Mouse (Mus musculus) heart, adult 2 months (tissue): ENCODE measurements around the gene Pomt1. TPM values are rescaled to one million over a fixed set of nuclear protein-coding genes. Genes with fewer than 3 reads are reported as not detected.
A peak's percentile ranks its signal among the peaks of the same experiment; 100 is the strongest.

Experiments
- DNase-seq, 2 experiments: peaks; one replicate each; pipeline ENCODE4 v3.0.0; 2021
- H3K27ac ChIP-seq: fragments of 200-600 bp; 2 replicates; pipeline ENCODE4 v1.8.1; 2022
- H3K27me3 ChIP-seq: fragments of 200-500 bp; 2 replicates; pipeline ENCODE4 v1.6.1; 2012; ENCODE audit warnings: mild to moderate bottlenecking, low read length, inconsistent platforms, mixed read lengths; ENCODE audit not compliant: control insufficient read depth, insufficient read depth
- H3K36me3 ChIP-seq: fragments of 200-500 bp; 2 replicates; pipeline ENCODE4 v1.6.1; 2012; ENCODE audit warnings: low read length, inconsistent platforms; ENCODE audit not compliant: control insufficient read depth, insufficient read depth
- H3K4me1 ChIP-seq: fragments of 200-500 bp; 2 replicates; pipeline ENCODE4 v1.6.1; 2011; ENCODE audit warnings: low read length; ENCODE audit not compliant: control insufficient read depth, insufficient read depth
- H3K4me3 ChIP-seq: fragments of 200-600 bp; 2 replicates; pipeline ENCODE4 v1.8.1; 2022
- H3K79me2 ChIP-seq: fragments of 200-500 bp; replicated peaks from 2 replicates; pipeline ENCODE4 v1.6.1; 2012; ENCODE audit warnings: mild to moderate bottlenecking, inconsistent platforms, low read length, moderate library complexity, mixed read lengths; ENCODE audit not compliant: control insufficient read depth, insufficient read depth
- H3K9ac ChIP-seq: fragments of 200-500 bp; 2 replicates; pipeline ENCODE4 v1.6.1; 2012; ENCODE audit warnings: low read depth, mild to moderate bottlenecking, control low read depth, inconsistent platforms, low read length, mixed read lengths
- CTCF ChIP-seq: fragments of 200-600 bp; IDR thresholded peaks from 2 replicates; pipeline ENCODE4 v1.8.1; 2022; ENCODE audit warnings: antibody characterized with exemption, mild to moderate bottlenecking, moderate library complexity
- EP300 ChIP-seq: fragments of 200-500 bp; IDR thresholded peaks from 2 replicates; pipeline ENCODE4 v1.6.1; 2011; ENCODE audit warnings: low read depth, low read length, control low read depth; ENCODE audit not compliant: insufficient read depth
- POLR2A ChIP-seq: fragments of 200-500 bp; IDR thresholded peaks from 2 replicates; pipeline ENCODE4 v1.6.1; 2011; ENCODE audit warnings: mild to moderate bottlenecking, low read depth, low read length, control low read depth; ENCODE audit not compliant: insufficient read depth
- WGBS: fragments of 180-500 bp; shearing (Covaris S2); methylation state at CpG from one replicate; pipeline ENCODE4 v1.1.7; 2018; 5-methylcytosine and 5-hydroxymethylcytosine counted together
- intact Hi-C: fragments of 180-260 bp; cut with DNase I; formaldehyde crosslinking; loops from one replicate; pipeline ENCODE4 v1.15.1; 2025
- polyA plus RNA-seq: library from polyadenylated mRNA; depleted of rRNA; stranded (reverse); fragments of >200 nt; gene quantifications from 2 replicates; pipeline ENCODE4 v1.2.3, GENCODE M21; 2012
- total RNA-seq, 2 experiments: library from RNA; stranded (reverse); gene quantifications; 2 replicates each; pipeline ENCODE4 v1.2.3; 2021

The Pomt1 gene
- total and polyA plus RNA-seq, 3 experiments: 13.1 to 17.7 (median 16.9) TPM

DNA sequence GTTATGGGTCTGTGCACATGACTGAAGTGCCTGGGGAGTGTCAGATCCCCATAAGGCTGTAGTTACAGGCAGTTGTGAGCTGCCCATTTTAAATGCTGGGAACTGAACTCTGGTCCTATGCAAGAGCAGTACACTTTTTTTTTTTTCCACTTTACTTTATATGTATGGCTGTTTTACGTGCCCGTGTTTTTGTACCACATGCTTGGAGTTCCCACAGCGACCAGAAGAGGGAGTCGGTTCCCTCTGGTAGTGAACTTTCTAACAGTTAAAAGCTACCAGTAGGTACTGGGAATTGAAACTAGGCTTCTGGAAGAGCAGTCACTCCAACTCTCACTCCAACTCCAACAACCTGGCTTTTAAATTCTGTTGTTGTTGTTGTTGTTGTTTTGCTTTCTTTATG, 24.2 kb downstream of the Pomt1 start:
- Histone ChIP-seq H3K4me1 (peaks cover 5% of the 10 kb centered on the region), H3K27ac (no peak overlapping the region), H3K4me3 (no peak overlapping the region), H3K36me3 (no peaks in the 10 kb centered on the region), H3K9ac (no peak overlapping the region), H3K27me3 (no peaks in the 10 kb centered on the region), H3K79me2 (no peaks in the 10 kb centered on the region)
- TF ChIP-seq CTCF: peak; percentile 73
- no peak for TF ChIP-seq EP300
- TF ChIP-seq POLR2A: no peak
- peak in 1 of 2 experiments; percentile 50 for DNase-seq
- WGBS: 41% methylated on average over 4 of the region's 4 CpGs
- intact Hi-C loops: no loop called here

DNA sequence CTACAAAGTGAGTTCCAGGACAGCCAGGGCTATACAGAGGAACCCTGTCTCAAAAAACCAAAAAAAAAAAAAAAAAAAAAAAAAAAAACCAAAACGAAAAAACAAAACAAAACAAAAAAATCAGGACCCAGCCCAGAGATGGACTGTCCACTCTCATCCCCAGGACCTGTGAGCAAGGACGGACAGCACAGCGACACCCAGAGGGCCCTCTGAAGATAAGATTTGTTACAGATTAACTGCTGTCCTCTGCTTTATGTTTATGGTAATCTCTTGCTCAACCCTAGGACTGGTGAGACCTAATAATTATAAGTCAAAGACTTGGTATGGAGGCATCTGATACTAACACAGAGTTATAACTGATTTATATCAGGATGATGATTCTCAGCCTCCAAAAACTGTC, 39.4 kb downstream of the Pomt1 start:
- H3K36me3 ChIP-seq: no peaks in the 10 kb centered on the region
- intact Hi-C loops: no loop called here
- no peaks in the 10 kb centered on the region for H3K27me3 ChIP-seq
- no peak overlapping the region for H3K4me3 ChIP-seq
- no peaks in the 10 kb centered on the region for H3K79me2 ChIP-seq
- H3K9ac ChIP-seq: no peak overlapping the region
- 73% methylated on average over 3 of the region's 3 CpGs for WGBS
- no peak for TF ChIP-seq EP300
- no peak for TF ChIP-seq POLR2A
- TF ChIP-seq CTCF: no peak
- no peaks in the 10 kb centered on the region for H3K4me1 ChIP-seq
- H3K27ac ChIP-seq: no peak overlapping the region
- no peak for DNase-seq

DNA sequence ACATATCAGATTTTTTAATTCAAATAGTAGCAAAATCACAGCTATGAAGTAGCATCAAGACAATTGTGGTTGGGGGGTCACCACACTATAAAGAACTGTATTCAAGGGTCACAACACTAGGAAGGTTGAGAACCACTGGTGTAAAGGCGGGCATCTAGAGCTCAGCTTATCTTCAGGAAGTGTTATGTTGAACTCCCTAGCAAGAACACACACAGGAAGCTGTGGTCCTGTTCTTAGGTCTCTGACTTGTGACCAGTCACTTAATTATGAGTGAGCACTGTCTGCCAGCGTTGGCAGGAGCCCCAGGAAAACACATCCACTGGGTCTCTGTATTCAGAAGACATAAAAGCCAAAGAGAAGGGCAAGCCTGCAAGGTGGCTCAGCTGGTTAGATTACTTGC, 45.9 kb downstream of the Pomt1 start:
- TF ChIP-seq POLR2A: no peak
- TF ChIP-seq EP300: no peak
- no peak for TF ChIP-seq CTCF
- 57% methylated on average over 2 of the region's 2 CpGs for WGBS
- Histone ChIP-seq H3K4me1 (0 out of 2 replicates have a peak, but pooled peaks cover 1% of the 10 kb centered on the region), H3K9ac (no peak overlapping the region), H3K79me2 (no peaks in the 10 kb centered on the region), H3K36me3 (peaks cover 2% of the 10 kb centered on the region; the same call in 1 of the 2 replicates), H3K4me3 (no peak overlapping the region), H3K27me3 (no peaks in the 10 kb centered on the region), H3K27ac (no peak overlapping the region)
- DNase-seq: no peak
- intact Hi-C loops: no loop called here

DNA sequence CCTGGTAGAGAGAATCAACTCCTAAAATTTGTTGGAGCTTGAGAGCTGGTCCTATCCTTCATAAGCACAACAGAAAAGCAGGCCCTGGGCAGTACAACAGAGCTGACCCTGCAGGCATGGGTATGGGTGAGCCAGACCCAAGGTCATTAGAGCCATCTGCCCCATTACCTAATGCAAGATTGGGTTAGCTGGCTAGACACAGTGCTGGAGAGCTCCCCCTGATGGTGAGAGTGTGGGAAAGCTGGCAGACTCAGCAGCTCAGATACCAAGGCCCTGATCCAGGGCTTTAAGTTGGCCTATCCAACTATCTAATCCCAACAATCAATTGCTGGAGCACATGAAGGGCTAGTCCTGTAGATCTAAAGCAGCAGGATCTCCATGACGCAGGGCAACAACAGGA, 46.3 kb downstream of the Pomt1 start:
- peak; percentile 48 to 61 for DNase-seq
- WGBS: 74% methylated on average over 1 of the region's 1 CpGs
- Histone ChIP-seq H3K4me1 (0 out of 2 replicates have a peak, but pooled peaks cover 1% of the 10 kb centered on the region), H3K9ac (no peak overlapping the region), H3K4me3 (no peak overlapping the region), H3K79me2 (no peaks in the 10 kb centered on the region), H3K27me3 (no peaks in the 10 kb centered on the region), H3K36me3 (peaks cover 2% of the 10 kb centered on the region; the same call in 1 of the 2 replicates), H3K27ac (no peak overlapping the region)
- peak; percentile 71; the same call in 1 of the 2 replicates for TF ChIP-seq EP300
- peak; percentile 82 for TF ChIP-seq CTCF
- 0 out of 2 replicates have a peak, but pooled peaks have one; percentile 18 for TF ChIP-seq POLR2A
- intact Hi-C loops: no loop called here

DNA sequence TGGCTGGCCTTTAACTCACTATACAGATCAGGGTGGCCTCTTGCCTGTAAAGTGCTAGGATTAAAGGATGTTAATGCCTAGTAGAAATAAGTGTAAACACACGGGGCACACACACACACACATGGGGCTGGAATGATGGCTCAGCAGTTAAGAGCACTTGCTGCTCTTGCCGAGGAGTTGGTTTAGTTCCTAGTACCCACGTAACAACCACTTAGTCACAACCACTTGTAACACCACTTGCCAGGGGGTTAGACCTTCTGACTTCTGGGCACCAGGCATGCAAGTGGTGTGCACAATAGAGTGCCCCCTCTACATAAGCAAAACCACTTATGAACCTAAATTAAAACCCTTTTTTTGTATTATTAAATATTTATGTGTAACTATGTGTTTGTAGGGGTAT, 47.6 kb downstream of the Pomt1 start:
- Histone ChIP-seq H3K27ac (no peak overlapping the region), H3K9ac (no peak overlapping the region), H3K36me3 (peaks cover 2% of the 10 kb centered on the region; the same call in 1 of the 2 replicates), H3K79me2 (no peaks in the 10 kb centered on the region; the same call in 1 of the 2 replicates), H3K27me3 (no peaks in the 10 kb centered on the region), H3K4me1 (0 out of 2 replicates have a peak, but pooled peaks cover 1% of the 10 kb centered on the region), H3K4me3 (no peak overlapping the region)
- DNase-seq: no peak
- intact Hi-C loops: no loop called here
- 78% methylated on average over 3 of the region's 3 CpGs for WGBS
- TF ChIP-seq CTCF (no peak), EP300 (no peak), POLR2A (no peak)

DNA sequence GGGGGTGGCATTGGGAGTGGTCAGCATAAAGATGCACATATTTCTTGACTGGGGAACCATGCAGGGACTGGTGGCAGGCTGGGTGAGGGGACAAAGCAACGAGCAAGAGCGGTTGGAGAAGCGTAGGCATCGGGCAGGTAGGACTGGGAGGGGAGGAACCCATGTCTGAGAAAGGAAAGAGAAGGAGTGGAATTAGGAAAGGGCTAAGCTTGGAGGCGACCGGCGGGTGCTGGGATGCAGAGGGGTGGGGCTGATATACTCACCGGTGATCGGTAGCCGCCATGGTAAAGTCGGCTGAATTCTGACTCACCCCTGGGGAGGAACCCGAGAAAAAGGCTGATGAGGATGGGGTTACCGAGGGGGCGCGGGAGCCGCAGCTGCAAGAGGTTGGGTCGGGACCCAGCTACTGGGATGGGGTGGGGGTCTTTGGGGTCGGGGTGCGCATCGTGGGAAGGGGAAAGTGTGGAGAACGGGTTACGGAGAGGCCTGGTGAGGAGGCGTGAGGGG, 51.0 kb downstream of the Pomt1 start, which contains the start of gene Golga2:
Golga2 (plus strand) TSS at position 51 of the 507 bp plus-strand sequence.
- Histone ChIP-seq H3K27ac (peak within 1 kb of the TSS; percentile 89), H3K4me1 (peaks cover 3% of the 10 kb centered on the region; the same call in 1 of the 2 replicates)
- under 1% methylated on average over 23 of the region's 23 CpGs for WGBS

More for the DNA sequence above, 51.0 kb downstream of the Pomt1 start, which contains the start of gene Golga2:
- peaks cover 2% of the 10 kb centered on the region; the same call in 1 of the 2 replicates for H3K79me2 ChIP-seq
- intact Hi-C loops: no loop called here
- H3K4me3 ChIP-seq: peak within 1 kb of the TSS; percentile 85
- no peak for DNase-seq
- H3K27me3 ChIP-seq: no peaks in the 10 kb centered on the region
- no peak for TF ChIP-seq EP300
- no peak for TF ChIP-seq POLR2A
- no peak for TF ChIP-seq CTCF
- H3K36me3 ChIP-seq: peaks cover 2% of the 10 kb centered on the region; the same call in 1 of the 2 replicates
- H3K9ac ChIP-seq: peak within 1 kb of the TSS; percentile 72
